Mouse (Mus musculus) hindbrain, embryonic 12.5 days (tissue): ENCODE measurements at regions not wholly inside any gene's neighbourhood (a gene's known extent, or its start where the extent isn't known, plus 50 kb on each side); places are given as distances from the start of the nearest gene placed in this dataset.
"Not testable (repeated sequence)": the region's sequence is repeated elsewhere in the genome, so short reads cannot be mapped to it uniquely, and the experiment has no call there.

Experiments
- ATAC-seq: fragments of 200-750 bp; cut with Nextera tagmentation; 2 replicates; pipeline ENCODE4 v1.8.0; 2017; ENCODE audit warnings: moderate TSS enrichment; ENCODE audit not compliant: low FRiP score
- H3K27ac ChIP-seq: fragments of 300-500 bp; sonication (generic); 2 replicates; pipeline ENCODE4 v1.5.1; 2016; ENCODE audit warnings: mild to moderate bottlenecking
- H3K27me3 ChIP-seq: fragments of 300-500 bp; sonication (generic); 2 replicates; pipeline ENCODE4 v1.6.1; 2016; ENCODE audit warnings: mild to moderate bottlenecking
- H3K36me3 ChIP-seq: fragments of 300-500 bp; sonication (generic); 2 replicates; pipeline ENCODE4 v1.6.1; 2016; ENCODE audit warnings: mild to moderate bottlenecking
- H3K4me1 ChIP-seq: fragments of 300-500 bp; sonication (generic); 2 replicates; pipeline ENCODE4 v1.6.1; 2016
- H3K4me2 ChIP-seq: fragments of 300-500 bp; sonication (generic); replicated peaks from 2 replicates; pipeline ENCODE4 v1.6.1; 2016; ENCODE audit warnings: mild to moderate bottlenecking
- H3K4me3 ChIP-seq: fragments of 300-500 bp; sonication (generic); 2 replicates; pipeline ENCODE4 v1.5.1; 2016; ENCODE audit warnings: mild to moderate bottlenecking
- H3K9ac ChIP-seq: fragments of 300-500 bp; sonication (generic); 2 replicates; pipeline ENCODE4 v1.6.1; 2016; ENCODE audit warnings: mild to moderate bottlenecking, moderate library complexity
- H3K9me3 ChIP-seq: fragments of 300-500 bp; sonication (generic); replicated peaks from 2 replicates; pipeline ENCODE4 v1.6.1; 2016; ENCODE audit warnings: mild to moderate bottlenecking
- WGBS: fragments of 180-500 bp; shearing (Covaris S2); methylation state at CpG from one replicate; pipeline ENCODE4 v1.1.7; 2016; 5-methylcytosine and 5-hydroxymethylcytosine counted together

GRCm38 (mm10) chr3:34709553-34709952 lies 59.3 kb downstream of the Sox2 start:
- no peak for ATAC-seq
- H3K4me1 ChIP-seq, result no peaks in the 10 kb centered on the region
- H3K27ac ChIP-seq, result no peak overlapping the region
- no peaks in the 10 kb centered on the region for H3K36me3 ChIP-seq
- no peak overlapping the region for H3K9ac ChIP-seq
- no peak overlapping the region for H3K4me3 ChIP-seq
- no peak overlapping the region for H3K4me2 ChIP-seq
- no peaks in the 10 kb centered on the region for H3K27me3 ChIP-seq
- no peaks in the 10 kb centered on the region for H3K9me3 ChIP-seq
- WGBS, result 91% methylated on average over 13 of the region's 13 CpGs

GRCm38 (mm10) chr3:34712137-34712536 lies 61.9 kb downstream of the Sox2 start:
- H3K9me3 ChIP-seq, H3K9ac ChIP-seq: not testable (repeated sequence)
- 92% methylated on average over 7 of the region's 7 CpGs for WGBS

GRCm38 (mm10) chr3:34722506-34722905 lies 72.3 kb downstream of the Sox2 start:
- H3K9me3 ChIP-seq, result no peaks in the 10 kb centered on the region
- H3K27ac ChIP-seq, result no peak overlapping the region
- no peaks in the 10 kb centered on the region for H3K4me1 ChIP-seq
- no peak overlapping the region for H3K9ac ChIP-seq
- no peak overlapping the region for H3K4me2 ChIP-seq
- 75% methylated on average over 7 of the region's 7 CpGs for WGBS
- ATAC-seq, result no peak
- H3K4me3 ChIP-seq, result no peak overlapping the region
- no peaks in the 10 kb centered on the region for H3K27me3 ChIP-seq
- H3K36me3 ChIP-seq, result no peaks in the 10 kb centered on the region

More at GRCm38 (mm10) chr3:34712137-34712536, 61.9 kb downstream of the Sox2 start:
- ATAC-seq, H3K27ac ChIP-seq, H3K4me3 ChIP-seq, H3K4me1 ChIP-seq, H3K27me3 ChIP-seq, H3K36me3 ChIP-seq, H3K4me2 ChIP-seq: not testable (repeated sequence)

GRCm38 (mm10) chr3:34726955-34727354 lies 76.8 kb downstream of the Sox2 start:
- no peak for ATAC-seq
- Histone ChIP-seq H3K4me1 (no peaks in the 10 kb centered on the region), H3K9ac (no peak overlapping the region), H3K9me3 (no peaks in the 10 kb centered on the region), H3K27me3 (no peaks in the 10 kb centered on the region), H3K27ac (no peak overlapping the region; the same call in 1 of the 2 replicates), H3K36me3 (no peaks in the 10 kb centered on the region), H3K4me2 (no peak overlapping the region), H3K4me3 (no peak overlapping the region)
- 41% methylated on average over 12 of the region's 12 CpGs for WGBS

GRCm38 (mm10) chr3:34728282-34728681 lies 78.1 kb downstream of the Sox2 start:
- ATAC-seq, result no peak
- H3K4me1 ChIP-seq, result no peaks in the 10 kb centered on the region
- H3K4me2 ChIP-seq, result no peak overlapping the region
- no peak overlapping the region for H3K4me3 ChIP-seq
- H3K27ac ChIP-seq, result no peak overlapping the region
- H3K27me3 ChIP-seq, result no peaks in the 10 kb centered on the region
- H3K9me3 ChIP-seq, result no peaks in the 10 kb centered on the region
- no peak overlapping the region for H3K9ac ChIP-seq
- no peaks in the 10 kb centered on the region for H3K36me3 ChIP-seq

DNA sequence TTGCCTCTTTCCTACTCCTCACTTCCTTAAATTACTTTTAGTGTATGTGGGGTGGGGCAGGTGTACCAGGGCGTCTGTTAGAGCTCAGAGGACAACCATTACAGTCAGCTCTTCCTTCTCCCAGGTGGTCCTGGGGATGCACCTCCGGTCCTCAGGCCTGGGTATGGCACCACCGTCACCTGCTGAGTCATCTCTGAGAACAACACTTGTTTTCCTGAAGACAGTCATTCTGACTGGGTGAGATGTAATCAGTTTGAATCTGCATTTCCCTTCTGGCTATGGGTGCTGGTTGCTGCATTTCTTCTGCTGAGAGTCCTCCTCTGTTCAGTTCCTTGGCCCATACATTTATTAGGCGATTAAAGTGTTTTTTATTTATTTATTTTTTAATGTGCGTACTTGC lies 84.8 kb downstream of the Sox2 start:
- no peaks in the 10 kb centered on the region for H3K9me3 ChIP-seq
- no peak overlapping the region for H3K9ac ChIP-seq
- H3K27ac ChIP-seq, result no peak overlapping the region
- ATAC-seq, result no peak
- H3K27me3 ChIP-seq, result no peaks in the 10 kb centered on the region
- H3K4me2 ChIP-seq, result no peak overlapping the region
- WGBS, result 84% methylated on average over 5 of the region's 5 CpGs
- H3K4me3 ChIP-seq, result no peak overlapping the region
- H3K4me1 ChIP-seq, result no peaks in the 10 kb centered on the region; the same call in 1 of the 2 replicates
- no peaks in the 10 kb centered on the region for H3K36me3 ChIP-seq

- Histone ChIP-seq H3K9ac (no peak overlapping the region), H3K9me3 (no peaks in the 10 kb centered on the region), H3K4me3 (no peak overlapping the region), H3K27ac (no peak overlapping the region), H3K36me3 (no peaks in the 10 kb centered on the region), H3K4me2 (no peak overlapping the region), H3K4me1 (no peaks in the 10 kb centered on the region; the same call in 1 of the 2 replicates), H3K27me3 (no peaks in the 10 kb centered on the region)
- WGBS, result 82% methylated on average over 4 of the region's 4 CpGs
- no peak for ATAC-seq
These were observed 87.8 kb downstream of the Sox2 start for GRCm38 (mm10) chr3:34738001-34738400.

DNA sequence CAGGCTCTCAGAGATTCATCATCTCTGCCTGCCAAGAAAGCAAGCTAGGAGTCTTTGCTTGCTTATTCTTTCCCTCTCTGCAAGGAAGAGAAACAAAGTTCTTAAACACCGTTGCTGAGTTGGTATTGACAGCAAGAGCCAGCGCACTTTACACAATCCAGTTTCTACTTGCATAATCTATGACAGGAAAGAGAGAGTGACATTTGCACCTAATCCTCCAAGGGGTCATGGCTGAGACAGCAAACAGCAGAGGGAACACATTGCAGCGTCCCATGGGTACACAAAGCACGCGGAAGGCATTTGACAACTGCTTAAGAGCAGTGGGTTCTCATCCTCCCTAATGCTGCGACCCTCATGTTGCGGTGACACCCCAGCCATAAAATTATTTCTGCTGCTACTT lies 88.7 kb downstream of the Sox2 start:
- Histone ChIP-seq H3K4me3 (no peak overlapping the region), H3K9me3 (no peaks in the 10 kb centered on the region), H3K36me3 (no peaks in the 10 kb centered on the region), H3K9ac (no peak overlapping the region), H3K4me1 (no peaks in the 10 kb centered on the region; the same call in 1 of the 2 replicates), H3K4me2 (no peak overlapping the region), H3K27me3 (no peaks in the 10 kb centered on the region), H3K27ac (no peak overlapping the region)
- no peak for ATAC-seq
- 62% methylated on average over 7 of the region's 7 CpGs for WGBS

DNA sequence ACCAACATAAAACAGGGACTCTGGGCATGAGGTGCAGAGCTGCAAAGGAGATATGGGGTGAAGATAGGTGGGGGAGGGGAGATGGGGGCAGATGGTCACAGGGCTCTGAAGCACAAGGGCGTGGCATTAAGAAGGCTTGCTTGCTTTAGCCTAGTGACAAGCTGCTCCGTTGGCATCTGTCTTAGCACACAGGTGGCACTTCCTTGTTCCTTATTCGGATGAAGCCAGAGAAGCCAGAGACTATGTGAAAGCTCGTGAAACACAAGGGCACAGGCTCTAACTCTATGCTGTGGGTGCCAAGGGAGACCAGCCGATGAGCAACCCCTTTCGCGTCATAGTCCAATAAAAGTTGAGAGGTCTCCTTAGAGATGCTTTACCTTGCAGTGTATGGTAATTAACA lies 89.5 kb downstream of the Sox2 start:
- H3K27ac ChIP-seq, result no peak overlapping the region
- 87% methylated on average over 7 of the region's 7 CpGs for WGBS
- H3K36me3 ChIP-seq, result no peaks in the 10 kb centered on the region
- no peak overlapping the region for H3K9ac ChIP-seq
- no peak for ATAC-seq
- no peak overlapping the region for H3K4me3 ChIP-seq
- no peaks in the 10 kb centered on the region; the same call in 1 of the 2 replicates for H3K4me1 ChIP-seq
- no peaks in the 10 kb centered on the region for H3K27me3 ChIP-seq
- no peak overlapping the region for H3K4me2 ChIP-seq
- H3K9me3 ChIP-seq, result no peaks in the 10 kb centered on the region

GRCm38 (mm10) chr3:34740110-34740509 lies 89.9 kb downstream of the Sox2 start:
- Histone ChIP-seq H3K9ac (no peak overlapping the region), H3K4me1 (no peaks in the 10 kb centered on the region; the same call in 1 of the 2 replicates), H3K27ac (no peak overlapping the region), H3K27me3 (no peaks in the 10 kb centered on the region), H3K4me2 (no peak overlapping the region), H3K4me3 (no peak overlapping the region), H3K36me3 (no peaks in the 10 kb centered on the region), H3K9me3 (no peaks in the 10 kb centered on the region)
- 93% methylated on average over 9 of the region's 9 CpGs for WGBS
- ATAC-seq, result no peak

- no peak for ATAC-seq
- H3K4me3 ChIP-seq, result no peak overlapping the region
- no peak overlapping the region for H3K4me2 ChIP-seq
- WGBS, result 74% methylated on average over 5 of the region's 5 CpGs
- no peak overlapping the region for H3K27ac ChIP-seq
- H3K4me1 ChIP-seq, result no peaks in the 10 kb centered on the region
- no peak overlapping the region for H3K9ac ChIP-seq
- no peaks in the 10 kb centered on the region for H3K36me3 ChIP-seq
- no peaks in the 10 kb centered on the region for H3K9me3 ChIP-seq
- no peaks in the 10 kb centered on the region for H3K27me3 ChIP-seq
These were observed 95.1 kb downstream of the Sox2 start for GRCm38 (mm10) chr3:34745181-34745736.

- Histone ChIP-seq H3K4me2 (no peak overlapping the region), H3K4me1 (no peaks in the 10 kb centered on the region), H3K27ac (no peak overlapping the region), H3K36me3 (no peaks in the 10 kb centered on the region), H3K27me3 (0 out of 2 replicates have a peak, but pooled peaks cover 2% of the 10 kb centered on the region), H3K9me3 (no peaks in the 10 kb centered on the region), H3K9ac (no peak overlapping the region), H3K4me3 (no peak overlapping the region)
- 84% methylated on average over 10 of the region's 10 CpGs for WGBS
- ATAC-seq, result no peak
These were observed 97.4 kb downstream of the Sox2 start for GRCm38 (mm10) chr3:34747499-34748093.

- H3K4me2 ChIP-seq, result no peak overlapping the region
- no peak overlapping the region for H3K4me3 ChIP-seq
- H3K9ac ChIP-seq, result no peak overlapping the region
- no peaks in the 10 kb centered on the region for H3K9me3 ChIP-seq
- WGBS, result 50% methylated on average over 7 of the region's 7 CpGs
- 0 out of 2 replicates have a peak, but pooled peaks have one; percentile 29 for ATAC-seq
- H3K4me1 ChIP-seq, result no peaks in the 10 kb centered on the region
- no peak overlapping the region for H3K27ac ChIP-seq
- H3K27me3 ChIP-seq, result 0 out of 2 replicates have a peak, but pooled peaks cover 2% of the 10 kb centered on the region
- no peaks in the 10 kb centered on the region for H3K36me3 ChIP-seq
These were observed 99.8 kb downstream of the Sox2 start for GRCm38 (mm10) chr3:34749989-34750388.
